Mouse (Mus musculus): ENCODE measurements around the gene Erp27. TPM values are rescaled to one million over a fixed set of nuclear protein-coding genes. Genes with fewer than 3 reads are reported as not detected.

Gene Erp27
- polyA plus RNA-seq, 1 experiment from 2014 or later, result 0.96 TPM

DNA sequence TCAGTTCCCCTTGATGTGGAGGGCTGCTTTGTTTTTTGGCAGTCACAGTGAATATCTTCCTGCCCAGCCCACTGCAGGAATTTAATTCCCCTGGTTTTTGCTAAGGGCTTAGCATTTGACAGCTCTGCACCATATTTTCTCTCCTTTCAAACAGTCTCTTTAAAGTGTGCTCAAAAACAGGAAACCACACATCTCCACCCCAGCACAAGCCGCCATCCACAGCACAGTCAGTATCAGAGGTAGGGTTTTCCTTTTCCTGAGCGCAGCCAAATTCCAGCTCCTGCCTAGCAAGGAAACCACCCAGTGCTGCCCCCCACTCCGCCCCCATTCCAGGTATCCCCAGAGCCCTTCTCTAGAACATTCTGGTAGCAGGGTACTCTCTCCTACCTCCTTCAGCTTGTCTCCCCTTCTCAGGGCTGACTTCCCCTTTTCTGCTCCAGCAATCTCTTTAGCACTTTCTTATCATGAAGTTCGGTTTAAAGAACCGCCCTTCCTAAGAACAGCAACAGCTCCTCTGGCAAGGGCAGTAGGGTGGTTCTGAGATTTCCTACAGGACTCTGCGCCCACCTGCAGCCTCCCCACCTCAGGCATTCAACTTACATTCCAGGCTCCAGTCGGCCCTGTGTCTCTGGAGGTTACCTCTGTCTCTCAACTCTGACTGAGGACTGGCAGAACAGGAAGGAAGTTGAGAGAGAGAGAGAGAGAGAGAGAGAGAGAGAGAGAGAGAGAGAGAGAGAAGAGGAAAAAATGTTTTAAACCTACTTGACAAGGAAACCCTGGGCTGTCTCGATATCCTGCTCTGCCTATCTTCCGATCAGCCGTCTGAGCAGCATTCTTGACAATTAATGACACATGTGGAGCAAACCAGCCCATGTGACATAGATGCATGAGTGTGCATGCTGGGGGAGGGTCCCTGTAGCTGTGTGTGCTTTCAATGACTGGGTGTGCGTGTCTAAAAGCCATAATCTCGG lies 19.4 kb upstream of the Erp27 start, which contains the start of gene Arhgdib:
TSS of gene Arhgdib (minus strand) at position 849 of the 971 bp plus-strand sequence.
- WGBS, result 17% methylated on average over 12 of the region's 12 CpGs
- Histone ChIP-seq H3K27me3 (ENCODE audit: control insufficient read depth, insufficient read depth, low read length) (no peaks in the 10 kb centered on the region), H3K4me1 (ENCODE audit: control insufficient read depth, insufficient read depth, low read length) (peaks cover 24% of the 10 kb centered on the region), H3K9ac (ENCODE audit: low read length) (peak within 1 kb of the TSS; percentile 70), H3K4me3 (ENCODE audit: low read length) (peak within 1 kb of the TSS; percentile 39), H3K4me2 (ENCODE audit: low read depth, low read length) (peak within 1 kb of the TSS; percentile 60), H3K27ac (ENCODE audit: low read length) (peak within 1 kb of the TSS; percentile 92), H3K36me3 (ENCODE audit: control insufficient read depth, insufficient read depth) (no peaks in the 10 kb centered on the region), H3K9me3 (replicated peaks; ENCODE audit: control insufficient read depth, low read length) (no peaks in the 10 kb centered on the region)
- ATAC-seq (replicated peaks; ENCODE audit: extremely low read depth, insufficient read depth, low FRiP score), result peak; percentile 70

DNA sequence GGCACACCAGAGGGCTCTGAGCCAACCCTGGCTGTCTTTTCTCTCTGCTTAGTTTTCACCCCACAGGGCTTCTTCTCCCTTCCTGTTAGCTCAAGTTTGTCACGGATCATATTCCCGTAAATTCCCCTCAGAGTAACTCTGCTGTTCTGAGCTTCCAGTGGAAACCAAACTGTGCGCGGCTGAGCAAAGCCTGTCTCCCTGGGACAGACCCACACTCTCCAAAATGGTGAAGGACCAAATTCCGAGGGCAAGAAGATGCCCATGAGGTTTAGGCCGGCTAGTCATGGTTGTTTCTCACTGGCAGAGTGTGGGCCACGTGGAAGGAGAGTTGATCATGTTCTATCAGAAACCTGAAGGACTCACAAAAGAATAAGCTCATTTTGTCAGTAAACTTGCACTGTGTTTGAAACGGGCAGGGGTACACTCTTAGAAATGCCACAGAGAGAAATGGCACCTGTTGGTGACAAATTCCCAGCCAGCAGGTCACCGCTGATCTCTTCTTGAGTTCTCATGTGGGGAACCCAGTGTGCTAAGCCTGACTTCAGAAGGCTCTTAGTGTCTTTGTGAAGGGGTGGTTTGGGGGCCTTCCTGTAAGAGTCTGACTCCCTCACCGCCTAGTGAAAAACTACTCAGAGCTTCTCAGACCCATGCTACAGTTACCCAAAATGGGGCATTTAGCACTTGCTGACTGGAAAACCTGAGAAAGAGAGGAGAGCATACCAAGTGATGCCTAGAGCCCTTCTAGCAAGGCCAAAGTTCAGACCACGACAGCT lies 18.4 kb upstream of the Erp27 start:
- 66% methylated on average over 11 of the region's 11 CpGs for WGBS

DNA sequence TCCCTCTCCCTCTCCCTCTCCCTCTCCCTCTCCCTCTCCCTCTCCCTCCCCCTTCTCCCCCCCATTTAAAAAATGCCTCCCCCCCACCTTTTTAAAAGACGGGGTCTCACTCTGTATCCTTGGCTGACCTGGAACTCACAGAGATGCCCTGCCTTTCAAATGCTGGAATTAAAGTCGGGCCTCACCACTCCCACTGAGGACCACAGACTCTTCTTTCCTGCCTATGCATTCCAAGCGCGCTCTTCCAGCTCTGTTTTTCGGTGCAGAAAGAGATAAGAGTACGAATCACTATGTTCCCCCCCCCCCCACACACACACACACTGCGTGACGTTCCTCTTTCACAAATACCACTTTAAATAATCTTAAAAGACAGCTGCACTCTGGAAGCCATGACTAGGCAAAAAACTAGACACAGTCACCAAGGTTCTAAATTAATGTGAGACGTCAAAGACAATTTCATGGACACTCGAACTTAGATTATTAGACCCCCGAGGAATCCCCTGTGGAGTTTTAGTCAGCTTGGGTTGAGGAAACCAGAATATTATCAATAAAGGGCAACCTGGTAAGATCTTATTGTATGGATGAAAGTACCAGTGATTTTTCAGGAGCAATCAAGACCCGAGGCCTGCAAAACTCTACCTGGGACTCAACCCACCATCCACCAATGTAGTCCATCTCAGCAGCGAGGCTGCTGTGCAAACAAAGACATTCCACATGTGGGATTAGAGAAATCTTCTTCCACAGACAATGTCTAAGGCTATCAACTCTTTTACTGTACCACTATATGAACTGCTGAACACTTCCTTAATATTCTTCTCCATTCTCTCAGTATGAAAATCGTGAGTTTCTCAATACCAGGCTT lies 17.6 kb upstream of the Erp27 start:
- no peak for ATAC-seq (replicated peaks; ENCODE audit: extremely low read depth, insufficient read depth, low FRiP score)
- no peaks in the 10 kb centered on the region for H3K27me3 ChIP-seq (ENCODE audit: control insufficient read depth, insufficient read depth, low read length)
- WGBS, result 47% methylated on average over 14 of the region's 14 CpGs
- peak overlapping the region; percentile 60 for H3K4me2 ChIP-seq (ENCODE audit: low read depth, low read length)
- no peaks in the 10 kb centered on the region for H3K9me3 ChIP-seq (replicated peaks; ENCODE audit: control insufficient read depth, low read length)
- H3K4me3 ChIP-seq (ENCODE audit: low read length), result peak overlapping the region; percentile 39; the same call in 1 of the 2 replicates
- H3K27ac ChIP-seq (ENCODE audit: low read length), result peak overlapping the region; percentile 92
- H3K36me3 ChIP-seq (ENCODE audit: control insufficient read depth, insufficient read depth), result no peaks in the 10 kb centered on the region; the same call in 1 of the 2 replicates
- peak overlapping the region; percentile 70 for H3K9ac ChIP-seq (ENCODE audit: low read length)
- H3K4me1 ChIP-seq (ENCODE audit: control insufficient read depth, insufficient read depth, low read length), result peaks cover 25% of the 10 kb centered on the region

More for the DNA sequence above, 18.4 kb upstream of the Erp27 start:
- Histone ChIP-seq H3K36me3 (ENCODE audit: control insufficient read depth, insufficient read depth) (no peaks in the 10 kb centered on the region; the same call in 1 of the 2 replicates), H3K4me1 (ENCODE audit: control insufficient read depth, insufficient read depth, low read length) (peaks cover 22% of the 10 kb centered on the region), H3K4me3 (ENCODE audit: low read length) (peak overlapping the region; percentile 39), H3K9ac (ENCODE audit: low read length) (peak overlapping the region; percentile 70), H3K9me3 (replicated peaks; ENCODE audit: control insufficient read depth, low read length) (no peaks in the 10 kb centered on the region), H3K27me3 (ENCODE audit: control insufficient read depth, insufficient read depth, low read length) (no peaks in the 10 kb centered on the region), H3K27ac (ENCODE audit: low read length) (peak overlapping the region; percentile 92), H3K4me2 (ENCODE audit: low read depth, low read length) (peak overlapping the region; percentile 60)
- peak; percentile 38; the same call in 1 of the 2 replicates for ATAC-seq (replicated peaks; ENCODE audit: extremely low read depth, insufficient read depth, low FRiP score)

DNA sequence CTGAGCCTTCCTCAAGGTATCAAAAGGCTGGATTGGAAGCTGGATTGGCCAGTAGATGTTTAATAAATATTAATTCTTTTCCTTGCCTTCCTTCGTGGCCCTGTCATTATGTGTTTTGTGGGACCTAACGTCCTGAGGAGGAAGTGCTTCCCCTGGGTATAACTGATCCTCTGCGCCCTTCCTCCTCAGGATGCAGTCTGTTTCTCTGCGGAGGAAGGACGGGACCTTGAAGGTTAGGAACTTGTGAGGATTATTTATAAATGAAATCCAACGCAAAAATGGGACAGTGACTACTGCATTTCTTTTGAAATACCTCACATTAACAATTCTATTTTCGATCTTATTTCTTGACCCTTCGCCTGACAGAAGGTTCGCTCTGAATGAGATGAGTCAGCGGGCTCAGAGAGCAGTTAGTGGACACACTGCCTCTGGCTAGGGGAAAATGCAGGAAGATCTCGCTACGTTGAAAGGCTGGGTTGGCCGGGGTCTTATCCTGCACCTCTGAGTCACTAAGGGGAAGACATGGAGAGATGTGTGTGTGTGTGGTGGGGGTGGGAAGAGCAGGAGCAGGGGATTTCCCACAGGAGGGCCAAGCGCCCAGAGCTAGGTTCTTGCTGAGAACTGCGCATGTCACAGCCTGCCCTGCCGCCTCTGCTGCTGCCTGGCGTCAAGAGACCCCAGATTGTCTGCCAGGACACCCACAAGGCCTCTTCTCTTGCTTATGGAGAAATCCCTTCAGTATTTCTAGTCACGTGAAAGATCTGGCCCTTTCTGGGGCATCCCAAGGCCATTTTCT lies 16.5 kb upstream of the Erp27 start:
- peak overlapping the region; percentile 41 for H3K4me2 ChIP-seq (ENCODE audit: low read depth, low read length)
- H3K27me3 ChIP-seq (ENCODE audit: control insufficient read depth, insufficient read depth, low read length), result no peaks in the 10 kb centered on the region
- no peaks in the 10 kb centered on the region for H3K9me3 ChIP-seq (replicated peaks; ENCODE audit: control insufficient read depth, low read length)
- H3K4me3 ChIP-seq (ENCODE audit: low read length), result 0 out of 2 replicates have a peak overlapping the region, but pooled peaks have one; percentile 3
- H3K9ac ChIP-seq (ENCODE audit: low read length), result peak overlapping the region; percentile 26; the same call in 1 of the 2 replicates
- H3K4me1 ChIP-seq (ENCODE audit: control insufficient read depth, insufficient read depth, low read length), result peaks cover 25% of the 10 kb centered on the region
- ATAC-seq (replicated peaks; ENCODE audit: extremely low read depth, insufficient read depth, low FRiP score), result 0 out of 2 replicates have a peak, but pooled peaks have one; percentile 21
- H3K36me3 ChIP-seq (ENCODE audit: control insufficient read depth, insufficient read depth), result no peaks in the 10 kb centered on the region; the same call in 1 of the 2 replicates
- H3K27ac ChIP-seq (ENCODE audit: low read length), result peak overlapping the region; percentile 67
- 59% methylated on average over 18 of the region's 18 CpGs for WGBS

DNA sequence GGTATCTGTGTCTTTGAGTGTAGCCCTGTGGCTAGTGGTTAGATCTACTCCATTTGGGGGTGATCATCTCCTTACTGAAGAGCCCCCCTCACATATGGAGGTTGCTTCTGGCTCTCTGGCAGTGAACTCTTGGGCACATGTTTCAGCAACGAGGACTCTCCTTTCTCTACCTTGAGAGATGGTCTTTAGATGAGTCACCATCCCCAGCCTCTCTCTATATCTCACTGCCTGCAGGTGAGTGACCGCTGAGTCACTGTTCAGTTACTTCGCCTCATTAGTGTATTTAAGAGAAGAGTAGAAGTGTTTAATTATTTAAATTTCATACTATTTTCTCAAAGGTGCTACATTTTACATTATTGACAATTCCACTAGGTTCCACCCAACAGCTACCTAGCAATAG lies 15.1 kb upstream of the Erp27 start:
- H3K4me1 ChIP-seq (ENCODE audit: control insufficient read depth, insufficient read depth, low read length), result peaks cover 25% of the 10 kb centered on the region
- H3K9ac ChIP-seq (ENCODE audit: low read length), result no peak overlapping the region
- H3K36me3 ChIP-seq (ENCODE audit: control insufficient read depth, insufficient read depth), result no peaks in the 10 kb centered on the region; the same call in 1 of the 2 replicates
- no peaks in the 10 kb centered on the region for H3K9me3 ChIP-seq (replicated peaks; ENCODE audit: control insufficient read depth, low read length)
- H3K4me3 ChIP-seq (ENCODE audit: low read length), result no peak overlapping the region
- H3K27me3 ChIP-seq (ENCODE audit: control insufficient read depth, insufficient read depth, low read length), result no peaks in the 10 kb centered on the region
- 72% methylated on average over 3 of the region's 3 CpGs for WGBS
- ATAC-seq (replicated peaks; ENCODE audit: extremely low read depth, insufficient read depth, low FRiP score), result no peak
- H3K27ac ChIP-seq (ENCODE audit: low read length), result no peak overlapping the region
- H3K4me2 ChIP-seq (ENCODE audit: low read depth, low read length), result no peak overlapping the region

DNA sequence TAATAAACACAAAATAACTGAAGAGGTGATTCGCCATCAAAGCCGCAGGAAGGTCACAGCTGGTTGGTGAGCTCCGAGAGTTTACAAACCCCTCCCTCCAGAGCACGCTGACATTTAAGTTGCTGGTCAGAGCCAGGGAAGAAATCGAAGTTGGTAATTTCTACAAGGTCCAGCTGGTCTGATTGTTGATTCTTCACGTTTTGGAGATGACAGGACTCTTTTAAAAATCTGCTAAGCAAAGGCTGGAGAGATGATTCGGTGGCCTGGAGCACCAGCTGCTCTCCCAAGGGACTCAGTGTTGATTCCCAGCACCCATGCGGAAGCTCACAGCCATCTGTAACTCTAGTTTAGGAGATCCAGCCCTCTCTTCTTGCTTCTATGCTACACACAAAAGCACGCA lies 14.4 kb upstream of the Erp27 start:
- ATAC-seq (replicated peaks; ENCODE audit: extremely low read depth, insufficient read depth, low FRiP score), result no peak
- no peak overlapping the region for H3K4me3 ChIP-seq (ENCODE audit: low read length)
- H3K27ac ChIP-seq (ENCODE audit: low read length), result no peak overlapping the region
- peaks cover 23% of the 10 kb centered on the region for H3K4me1 ChIP-seq (ENCODE audit: control insufficient read depth, insufficient read depth, low read length)
- H3K27me3 ChIP-seq (ENCODE audit: control insufficient read depth, insufficient read depth, low read length), result no peaks in the 10 kb centered on the region
- no peak overlapping the region for H3K9ac ChIP-seq (ENCODE audit: low read length)
- WGBS, result 81% methylated on average over 9 of the region's 9 CpGs
- H3K36me3 ChIP-seq (ENCODE audit: control insufficient read depth, insufficient read depth), result no peaks in the 10 kb centered on the region; the same call in 1 of the 2 replicates
- no peak overlapping the region for H3K4me2 ChIP-seq (ENCODE audit: low read depth, low read length)
- H3K9me3 ChIP-seq (replicated peaks; ENCODE audit: control insufficient read depth, low read length), result no peaks in the 10 kb centered on the region

DNA sequence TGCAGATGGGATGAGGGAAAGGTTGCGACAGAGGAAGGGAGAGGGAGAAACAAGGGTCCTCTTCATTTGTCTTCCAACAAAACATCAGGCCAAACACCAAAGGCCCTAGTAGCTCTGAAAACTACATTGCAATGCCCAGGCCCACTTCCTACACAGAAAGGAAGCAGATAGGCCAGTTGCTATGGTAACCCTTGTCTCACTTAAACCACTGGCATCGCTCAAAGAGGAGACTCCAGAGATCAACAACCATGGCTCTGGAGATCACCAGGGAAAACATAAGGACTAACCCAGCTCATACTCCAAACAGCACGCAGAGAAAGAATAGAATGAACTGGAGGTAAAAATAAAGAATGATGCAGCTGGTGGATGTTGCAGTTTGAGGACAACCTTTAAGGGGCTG lies 13.3 kb upstream of the Erp27 start:
- no peak overlapping the region for H3K4me3 ChIP-seq (ENCODE audit: low read length)
- peaks cover 22% of the 10 kb centered on the region for H3K4me1 ChIP-seq (ENCODE audit: control insufficient read depth, insufficient read depth, low read length)
- H3K27me3 ChIP-seq (ENCODE audit: control insufficient read depth, insufficient read depth, low read length), result no peaks in the 10 kb centered on the region
- H3K9ac ChIP-seq (ENCODE audit: low read length), result no peak overlapping the region
- H3K27ac ChIP-seq (ENCODE audit: low read length), result no peak overlapping the region
- no peaks in the 10 kb centered on the region for H3K9me3 ChIP-seq (replicated peaks; ENCODE audit: control insufficient read depth, low read length)
- ATAC-seq (replicated peaks; ENCODE audit: extremely low read depth, insufficient read depth, low FRiP score), result no peak
- H3K4me2 ChIP-seq (ENCODE audit: low read depth, low read length), result no peak overlapping the region
- 65% methylated on average over 3 of the region's 3 CpGs for WGBS
- H3K36me3 ChIP-seq (ENCODE audit: control insufficient read depth, insufficient read depth), result no peaks in the 10 kb centered on the region; the same call in 1 of the 2 replicates
